Mouse (Mus musculus): Measurements from ENCODE around the gene Ccnjl. TPM values are rescaled to one million over a fixed set of nuclear protein-coding genes. Genes with fewer than 3 reads are reported as not detected.

Gene Ccnjl
- polyA plus RNA-seq, 1 experiment = not detected

GRCm38 (mm10) chr11:43493815-43494409, 34.7 kb upstream of the Ccnjl start:
- H3K36me3 ChIP-seq (ENCODE audit: control insufficient read depth) = no peaks in the 10 kb centered on the region

GRCm38 (mm10) chr11:43495037-43495436, 33.5 kb upstream of the Ccnjl start:
- TF ChIP-seq TAL1 (IDR thresholded peaks at IDR 0.05; ENCODE audit: low read length) = no peak
- no peak for TF ChIP-seq GATA1 (IDR thresholded peaks at IDR 0.05; ENCODE audit: low read length)
- no peaks in the 10 kb centered on the region for H3K27me3 ChIP-seq (ENCODE audit: control insufficient read depth)
- H3K4me1 ChIP-seq (ENCODE audit: control insufficient read depth) = no peaks in the 10 kb centered on the region
- H3K36me3 ChIP-seq (ENCODE audit: control insufficient read depth) = no peaks in the 10 kb centered on the region
- no peak overlapping the region for H3K4me3 ChIP-seq (replicated peaks)
- H3K9me3 ChIP-seq (ENCODE audit: control insufficient read depth, low read length) = no peaks in the 10 kb centered on the region

More at GRCm38 (mm10) chr11:43493815-43494409, 34.7 kb upstream of the Ccnjl start:
- Histone ChIP-seq H3K4me1 (ENCODE audit: control insufficient read depth) (no peaks in the 10 kb centered on the region), H3K9me3 (ENCODE audit: control insufficient read depth, low read length) (no peaks in the 10 kb centered on the region), H3K4me3 (replicated peaks) (no peak overlapping the region), H3K27me3 (ENCODE audit: control insufficient read depth) (no peaks in the 10 kb centered on the region)
- TF ChIP-seq GATA1 (IDR thresholded peaks at IDR 0.05; ENCODE audit: low read length) (no peak), TAL1 (IDR thresholded peaks at IDR 0.05; ENCODE audit: low read length) (no peak)

- H3K36me3 ChIP-seq (ENCODE audit: control insufficient read depth) = no peaks in the 10 kb centered on the region
- no peak overlapping the region for H3K4me3 ChIP-seq (replicated peaks)
- no peaks in the 10 kb centered on the region for H3K27me3 ChIP-seq (ENCODE audit: control insufficient read depth)
- H3K4me1 ChIP-seq (ENCODE audit: control insufficient read depth) = no peaks in the 10 kb centered on the region
- no peaks in the 10 kb centered on the region for H3K9me3 ChIP-seq (ENCODE audit: control insufficient read depth, low read length)
- no peak for TF ChIP-seq GATA1 (IDR thresholded peaks at IDR 0.05; ENCODE audit: low read length)
- no peak for TF ChIP-seq TAL1 (IDR thresholded peaks at IDR 0.05; ENCODE audit: low read length)
Measured at GRCm38 (mm10) chr11:43495532-43495931, 33.1 kb upstream of the Ccnjl start.

DNA sequence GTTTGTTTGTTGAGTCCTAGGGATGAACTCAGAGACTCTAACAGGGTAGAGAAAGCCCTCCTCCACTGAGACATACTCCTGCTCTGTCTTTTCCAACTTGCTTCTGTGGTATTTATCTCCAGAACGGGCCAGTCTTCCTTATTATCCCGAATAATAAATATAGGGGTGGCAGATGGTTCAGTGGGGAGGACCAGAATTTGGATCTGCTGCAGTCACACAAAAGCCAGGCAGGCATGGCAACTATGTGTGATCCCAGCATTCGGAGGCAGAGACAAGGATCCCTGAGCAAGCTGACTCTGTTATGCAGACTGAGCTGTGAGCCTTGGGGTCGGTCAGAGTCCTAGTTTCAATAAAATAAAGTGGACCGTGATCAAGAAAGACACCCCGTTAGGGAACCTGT, 27.3 kb upstream of the Ccnjl start:
- no peaks in the 10 kb centered on the region for H3K9me3 ChIP-seq (ENCODE audit: control insufficient read depth, low read length)
- no peaks in the 10 kb centered on the region for H3K36me3 ChIP-seq (ENCODE audit: control insufficient read depth)
- TF ChIP-seq GATA1 (IDR thresholded peaks at IDR 0.05; ENCODE audit: low read length) (no peak), TAL1 (IDR thresholded peaks at IDR 0.05; ENCODE audit: low read length) (no peak)

GRCm38 (mm10) chr11:43505188-43505587, 23.4 kb upstream of the Ccnjl start:
- H3K4me3 ChIP-seq (replicated peaks) = no peak overlapping the region
- TF ChIP-seq GATA1 (IDR thresholded peaks at IDR 0.05; ENCODE audit: low read length) (no peak), TAL1 (IDR thresholded peaks at IDR 0.05; ENCODE audit: low read length) (no peak)
- H3K4me1 ChIP-seq (ENCODE audit: control insufficient read depth) = no peaks in the 10 kb centered on the region
- no peaks in the 10 kb centered on the region for H3K9me3 ChIP-seq (ENCODE audit: control insufficient read depth, low read length)
- no peaks in the 10 kb centered on the region for H3K27me3 ChIP-seq (ENCODE audit: control insufficient read depth)
- no peaks in the 10 kb centered on the region for H3K36me3 ChIP-seq (ENCODE audit: control insufficient read depth)

More for the DNA sequence above, 27.3 kb upstream of the Ccnjl start:
- Histone ChIP-seq H3K27me3 (ENCODE audit: control insufficient read depth) (no peaks in the 10 kb centered on the region), H3K4me3 (replicated peaks) (no peak overlapping the region), H3K4me1 (ENCODE audit: control insufficient read depth) (no peaks in the 10 kb centered on the region)

DNA sequence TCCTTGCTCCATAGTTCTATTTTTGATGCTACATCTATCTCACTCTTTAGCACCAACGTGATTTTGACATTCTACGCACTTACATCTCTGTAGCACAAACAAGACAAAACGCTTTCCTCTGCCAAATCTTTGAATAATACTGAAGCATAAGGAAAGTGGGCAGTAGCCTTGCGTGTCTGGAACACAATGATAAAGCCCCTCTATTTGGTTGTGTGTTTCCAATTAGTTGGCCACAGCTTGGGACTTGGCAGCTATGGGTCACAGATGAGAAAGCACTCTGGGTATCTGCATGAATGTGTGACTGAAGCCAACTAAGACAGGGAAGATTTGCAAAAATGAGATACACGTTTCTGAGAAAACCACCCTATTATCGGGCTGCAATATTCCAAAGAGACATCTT, 20.6 kb upstream of the Ccnjl start:
- no peaks in the 10 kb centered on the region for H3K9me3 ChIP-seq (ENCODE audit: control insufficient read depth, low read length)
- H3K4me3 ChIP-seq (replicated peaks) = no peak overlapping the region
- TF ChIP-seq TAL1 (IDR thresholded peaks at IDR 0.05; ENCODE audit: low read length) (no peak), GATA1 (IDR thresholded peaks at IDR 0.05; ENCODE audit: low read length) (no peak)
- no peaks in the 10 kb centered on the region for H3K36me3 ChIP-seq (ENCODE audit: control insufficient read depth)
- no peaks in the 10 kb centered on the region for H3K27me3 ChIP-seq (ENCODE audit: control insufficient read depth)
- no peaks in the 10 kb centered on the region for H3K4me1 ChIP-seq (ENCODE audit: control insufficient read depth)

GRCm38 (mm10) chr11:43509878-43510277, 18.7 kb upstream of the Ccnjl start:
- H3K36me3 ChIP-seq (ENCODE audit: control insufficient read depth) = no peaks in the 10 kb centered on the region
- no peaks in the 10 kb centered on the region for H3K27me3 ChIP-seq (ENCODE audit: control insufficient read depth)
- H3K4me3 ChIP-seq (replicated peaks) = no peak overlapping the region
- no peaks in the 10 kb centered on the region for H3K4me1 ChIP-seq (ENCODE audit: control insufficient read depth)
- H3K9me3 ChIP-seq (ENCODE audit: control insufficient read depth, low read length) = no peaks in the 10 kb centered on the region
- TF ChIP-seq TAL1 (IDR thresholded peaks at IDR 0.05; ENCODE audit: low read length) (no peak), GATA1 (IDR thresholded peaks at IDR 0.05; ENCODE audit: low read length) (no peak)

- no peaks in the 10 kb centered on the region for H3K27me3 ChIP-seq (ENCODE audit: control insufficient read depth)
- no peaks in the 10 kb centered on the region for H3K9me3 ChIP-seq (ENCODE audit: control insufficient read depth, low read length)
- TF ChIP-seq TAL1 (IDR thresholded peaks at IDR 0.05; ENCODE audit: low read length) (no peak), GATA1 (IDR thresholded peaks at IDR 0.05; ENCODE audit: low read length) (no peak)
- no peak overlapping the region for H3K4me3 ChIP-seq (replicated peaks)
- H3K4me1 ChIP-seq (ENCODE audit: control insufficient read depth) = no peaks in the 10 kb centered on the region
- H3K36me3 ChIP-seq (ENCODE audit: control insufficient read depth) = no peaks in the 10 kb centered on the region
Measured at GRCm38 (mm10) chr11:43512661-43513190, 15.9 kb upstream of the Ccnjl start.

- no peak overlapping the region for H3K4me3 ChIP-seq (replicated peaks)
Measured at GRCm38 (mm10) chr11:43516344-43517021, 12.1 kb upstream of the Ccnjl start.

More at GRCm38 (mm10) chr11:43516344-43517021, 12.1 kb upstream of the Ccnjl start:
- TF ChIP-seq GATA1 (IDR thresholded peaks at IDR 0.05; ENCODE audit: low read length) (no peak), TAL1 (IDR thresholded peaks at IDR 0.05; ENCODE audit: low read length) (no peak)
- Histone ChIP-seq H3K9me3 (ENCODE audit: control insufficient read depth, low read length) (no peaks in the 10 kb centered on the region), H3K4me1 (ENCODE audit: control insufficient read depth) (no peaks in the 10 kb centered on the region), H3K27me3 (ENCODE audit: control insufficient read depth) (no peaks in the 10 kb centered on the region), H3K36me3 (ENCODE audit: control insufficient read depth) (no peaks in the 10 kb centered on the region)
